ENCODE assay signal across 27 mouse cellular contexts in genomic region chr13:55737885-55738284, GRCm38 (mm10). TPM values are rescaled to one million over a fixed set of nuclear protein-coding genes. Genes with fewer than 3 reads are reported as not detected.
"Had no signal": no experiment of that assay in that cellular context is flagged by ENCODE, and none has a peak within 500 bp of the region (broad histone marks: within the 10 kb centered on the region; RNA-seq: fewer than 3 reads in every experiment).

No protein-coding gene starts in this region.

- DNase-seq: gastrocnemius, postnatal 14 days; gastrocnemius, postnatal 36 days; heart, adult 11 months; heart, adult 2 months; heart, postnatal 14 days; heart, postnatal 36 days; kidney, adult 18-20 months; kidney, adult 8-10 months; kidney, postnatal 10 days; kidney, postnatal 25 days; kidney, postnatal 4 days; layer of hippocampus, adult 9-11 months had no signal

- H3K9ac ChIP-seq: heart, embryonic 13.5 days; heart, embryonic 15.5 days; hindbrain, embryonic 14.5 days; intestine, embryonic 15.5 days; limb, embryonic 13.5 days; limb, embryonic 15.5 days; liver, embryonic 12.5 days; liver, embryonic 14.5 days had no signal

- H3K27me3 ChIP-seq: heart, embryonic 13.5 days; heart, embryonic 15.5 days; intestine, embryonic 15.5 days; limb, embryonic 15.5 days; liver, embryonic 12.5 days had no signal

- H3K9me3 ChIP-seq: heart, embryonic 13.5 days; heart, embryonic 15.5 days; intestine, embryonic 15.5 days; limb, embryonic 15.5 days; liver, embryonic 12.5 days had no signal

- H3K4me2 ChIP-seq: heart, embryonic 11.5 days; heart, embryonic 13.5 days; heart, embryonic 15.5 days; hindbrain, embryonic 14.5 days; intestine, embryonic 15.5 days; limb, embryonic 13.5 days; limb, embryonic 15.5 days; liver, embryonic 12.5 days had no signal

- H3K4me3 ChIP-seq: heart, adult 2 months; heart, embryonic 13.5 days; heart, embryonic 15.5 days; intestine, embryonic 15.5 days; left cerebral cortex, adult 2 months; limb, embryonic 13.5 days; limb, embryonic 15.5 days; liver, embryonic 12.5 days had no signal

- H3K36me3 ChIP-seq: heart, embryonic 15.5 days; intestine, embryonic 15.5 days; limb, embryonic 13.5 days; limb, embryonic 15.5 days had no signal

- H3K4me1 ChIP-seq: heart, embryonic 13.5 days; heart, embryonic 15.5 days; intestine, embryonic 15.5 days; liver, embryonic 12.5 days had no signal

- H3K27ac ChIP-seq: heart, adult 2 months; heart, embryonic 13.5 days; heart, embryonic 15.5 days; hindbrain, embryonic 14.5 days; intestine, embryonic 15.5 days; left cerebral cortex, adult 2 months; limb, embryonic 13.5 days; limb, embryonic 15.5 days; liver, embryonic 12.5 days; liver, embryonic 14.5 days had no signal

- ATAC-seq: hindbrain, embryonic 16.5 days; inflammation-experienced regulatory T-cells, adult 6 months; intestine, embryonic 15.5 days; intestine, postnatal 0 days; liver, embryonic 12.5 days had no signal

RNA-seq across cellular contexts. Expression of gene Catsper3, which starts 46.5 kb away (rescaled TPM):
- polyA plus RNA-seq: heart, embryonic 15.5 days; hindbrain, embryonic 11.5 days; hindbrain, embryonic 14.5 days; inflammation-experienced regulatory T-cells, adult 6 months; intestine, embryonic 15.5 days; limb, embryonic 13.5 days; liver, adult 2 months; liver, embryonic 12.5 days had no signal
